Mouse (Mus musculus) liver, adult 2 months (tissue): ENCODE measurements at regions not wholly inside any gene's neighbourhood (a gene's known extent, or its start where the extent isn't known, plus 50 kb on each side); places are given as distances from the start of the nearest gene placed in this dataset.

Experiments used
- DNase-seq: peaks from one replicate; pipeline ENCODE4 v3.0.0-alpha.2; 2011; ENCODE audit warnings: low read depth, low spot score; ENCODE audit errors: extremely low read depth
- H3K27ac ChIP-seq: fragments of 200-500 bp; replicated peaks from 2 replicates; pipeline ENCODE4 v1.5.1; 2012; ENCODE audit warnings: low read depth, mild to moderate bottlenecking, control low read depth, inconsistent platforms, low read length; ENCODE audit not compliant: insufficient read depth
- H3K27me3 ChIP-seq: fragments of 200-500 bp; 2 replicates; pipeline ENCODE4 v1.6.1; 2012; ENCODE audit warnings: mild to moderate bottlenecking, moderate library complexity, low read length, inconsistent platforms; ENCODE audit not compliant: control insufficient read depth, insufficient read depth
- H3K36me3 ChIP-seq: fragments of 200-500 bp; 2 replicates; pipeline ENCODE4 v1.6.1; 2012; ENCODE audit warnings: low read length, inconsistent platforms; ENCODE audit not compliant: control insufficient read depth, insufficient read depth
- H3K4me1 ChIP-seq: fragments of 200-500 bp; 2 replicates; pipeline ENCODE4 v1.6.1; 2011; ENCODE audit warnings: low read length; ENCODE audit not compliant: control insufficient read depth, insufficient read depth
- H3K4me3 ChIP-seq: fragments of 200-500 bp; 2 replicates; pipeline ENCODE4 v1.5.1; 2011; ENCODE audit warnings: low read depth, mild to moderate bottlenecking, control low read depth, low read length, moderate library complexity; ENCODE audit not compliant: insufficient read depth
- H3K79me2 ChIP-seq: fragments of 200-500 bp; 2 replicates; pipeline ENCODE4 v1.6.1; 2012; ENCODE audit warnings: inconsistent platforms, mild to moderate bottlenecking, low read length, moderate library complexity; ENCODE audit not compliant: control insufficient read depth, insufficient read depth
- H3K9ac ChIP-seq: fragments of 200-500 bp; 2 replicates; pipeline ENCODE4 v1.6.1; 2012; ENCODE audit warnings: low read depth, mild to moderate bottlenecking, control low read depth, inconsistent platforms, low read length
- CTCF ChIP-seq: fragments of 200-500 bp; IDR thresholded peaks from 2 replicates; pipeline ENCODE4 v1.5.1; 2011; ENCODE audit warnings: low read depth, low read length, control low read depth
- POLR2A ChIP-seq: fragments of 200-500 bp; IDR thresholded peaks from 2 replicates; pipeline ENCODE4 v1.6.1; 2011; ENCODE audit warnings: low read length, control low read depth; ENCODE audit not compliant: insufficient read depth; ENCODE audit errors: extremely low read depth
- WGBS: fragments of 180-500 bp; shearing (Covaris S2); methylation state at CpG from one replicate; pipeline ENCODE4 v1.1.7; 2018; 5-methylcytosine and 5-hydroxymethylcytosine counted together

- Histone ChIP-seq H3K4me1 (no peaks in the 10 kb centered on the region), H3K27me3 (peaks cover 2% of the 10 kb centered on the region; the same call in 1 of the 2 replicates), H3K79me2 (no peaks in the 10 kb centered on the region), H3K36me3 (no peaks in the 10 kb centered on the region), H3K9ac (no peak overlapping the region), H3K27ac (no peak overlapping the region), H3K4me3 (no peak overlapping the region)
- no peak for TF ChIP-seq CTCF
- no peak for TF ChIP-seq POLR2A
- 45% methylated on average over 2 of the region's 2 CpGs for WGBS
- DNase-seq = peak; percentile 42
Observed at GRCm38 (mm10) chr13:97821630-97822029, 61.2 kb upstream of the Gm10260 start.

DNA sequence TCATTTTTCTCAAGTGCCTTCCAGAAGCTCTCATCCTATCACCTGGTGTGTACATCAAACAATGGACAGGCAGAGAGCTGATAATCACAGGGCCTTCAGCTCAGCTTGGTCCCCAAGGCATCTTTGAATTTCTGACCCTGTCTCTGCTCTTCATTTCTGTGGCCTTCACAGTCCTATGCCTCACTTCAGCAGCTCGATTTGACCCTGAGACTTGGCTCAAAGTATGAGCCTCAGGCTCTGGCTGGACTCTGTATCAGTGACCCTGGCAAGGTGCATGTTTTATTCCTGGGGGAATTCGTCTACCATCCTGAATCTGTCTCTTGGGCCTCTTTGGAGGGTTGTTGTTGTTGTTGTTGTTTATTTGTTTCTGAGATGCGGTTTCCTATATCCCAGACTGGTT, 60.6 kb upstream of the Gm10260 start:
- Histone ChIP-seq H3K36me3 (no peaks in the 10 kb centered on the region), H3K27ac (no peak overlapping the region), H3K79me2 (no peaks in the 10 kb centered on the region), H3K4me1 (no peaks in the 10 kb centered on the region), H3K9ac (no peak overlapping the region), H3K27me3 (peaks cover 2% of the 10 kb centered on the region; the same call in 1 of the 2 replicates), H3K4me3 (no peak overlapping the region)
- DNase-seq = peak; percentile 8
- WGBS = 43% methylated on average over 3 of the region's 3 CpGs
- TF ChIP-seq CTCF (no peak), POLR2A (no peak)

- Histone ChIP-seq H3K79me2 (no peaks in the 10 kb centered on the region), H3K4me3 (no peak overlapping the region), H3K4me1 (no peaks in the 10 kb centered on the region), H3K27me3 (peaks cover 2% of the 10 kb centered on the region; the same call in 1 of the 2 replicates), H3K36me3 (no peaks in the 10 kb centered on the region), H3K27ac (no peak overlapping the region), H3K9ac (no peak overlapping the region)
- DNase-seq = no peak
- WGBS = 96% methylated on average over 8 of the region's 8 CpGs
- no peak for TF ChIP-seq CTCF
Observed at GRCm38 (mm10) chr13:97820401-97820800, 60.0 kb upstream of the Gm10260 start.

DNA sequence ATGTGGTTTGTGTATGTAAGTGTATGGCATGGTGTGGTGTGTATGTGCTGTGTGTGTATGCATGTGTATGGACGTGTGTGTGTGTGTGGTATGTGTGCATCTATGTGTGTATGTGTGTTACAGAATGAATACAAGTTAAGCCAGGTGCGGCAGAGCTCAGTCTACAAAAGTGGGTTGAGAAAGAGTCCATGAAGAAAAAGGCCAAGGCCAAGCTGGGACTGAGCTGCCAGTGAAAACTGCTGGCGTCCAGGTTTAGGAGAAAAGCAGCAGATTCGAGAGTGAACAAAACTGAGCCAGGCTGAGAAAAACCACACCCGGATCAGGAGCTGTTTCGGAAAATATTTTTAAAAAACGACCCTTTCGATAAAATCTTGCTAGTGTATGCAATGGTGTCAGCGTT, 58.6 kb upstream of the Gm10260 start:
- no peak overlapping the region for H3K9ac ChIP-seq
- H3K27ac ChIP-seq = no peak overlapping the region
- H3K4me1 ChIP-seq = no peaks in the 10 kb centered on the region
- peaks cover 2% of the 10 kb centered on the region; the same call in 1 of the 2 replicates for H3K27me3 ChIP-seq
- H3K79me2 ChIP-seq = no peaks in the 10 kb centered on the region
- H3K4me3 ChIP-seq = no peak overlapping the region
- TF ChIP-seq CTCF (no peak), POLR2A (no peak)
- no peak for DNase-seq
- no peaks in the 10 kb centered on the region for H3K36me3 ChIP-seq
- WGBS = 90% methylated on average over 9 of the region's 9 CpGs

- H3K27me3 ChIP-seq = peaks cover 2% of the 10 kb centered on the region; the same call in 1 of the 2 replicates
- no peak overlapping the region for H3K4me3 ChIP-seq
- TF ChIP-seq CTCF (no peak), POLR2A (no peak)
- no peaks in the 10 kb centered on the region for H3K4me1 ChIP-seq
- no peak for DNase-seq
- no peaks in the 10 kb centered on the region for H3K36me3 ChIP-seq
- no peak overlapping the region for H3K9ac ChIP-seq
- H3K27ac ChIP-seq = no peak overlapping the region
- no peaks in the 10 kb centered on the region for H3K79me2 ChIP-seq
- 88% methylated on average over 3 of the region's 3 CpGs for WGBS
Observed at GRCm38 (mm10) chr13:97816923-97817322, 56.5 kb upstream of the Gm10260 start.
